Mouse (Mus musculus) lung, postnatal 0 days (tissue): ENCODE results near the gene Trim41.

ENCODE experiments used
- CTCF ChIP-seq: IDR thresholded peaks from 2 replicates; pipeline ENCODE4 v1.5.1; 2016; ENCODE audit warnings: antibody characterized with exemption, mild to moderate bottlenecking
- EP300 ChIP-seq: IDR thresholded peaks from 2 replicates; pipeline ENCODE4 v1.6.1; 2016; ENCODE audit warnings: antibody characterized with exemption, mild to moderate bottlenecking, control low read depth

DNA sequence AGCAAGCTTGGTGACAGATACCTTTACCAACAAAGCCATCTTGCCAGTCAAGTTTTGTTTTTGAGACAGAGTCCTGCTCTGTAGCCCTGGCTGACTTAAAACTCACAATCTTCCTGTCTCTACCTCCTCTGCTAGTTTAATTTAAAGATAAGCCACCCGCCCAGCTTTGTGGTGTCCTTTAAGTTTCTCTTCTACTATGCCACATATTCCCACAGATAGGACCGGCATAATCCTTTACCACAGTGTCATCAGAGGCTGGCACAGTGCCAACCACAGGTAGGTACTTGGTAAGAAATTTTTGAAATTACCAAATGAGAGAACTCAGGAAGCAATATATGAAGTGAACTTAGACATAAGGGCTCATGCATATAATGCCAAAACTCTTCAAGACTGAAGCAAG lies 7.0 kb downstream of the Trim41 start:
- TF ChIP-seq EP300 (no peak), CTCF (no peak)
